27 mouse cellular contexts compared by ENCODE assay signal in genomic region chr6:121392610-121393252, GRCm38 (mm10). TPM values are rescaled to one million over a fixed set of nuclear protein-coding genes. Genes with fewer than 3 reads are reported as not detected.
A peak's percentile ranks its signal among the peaks of the same experiment; 100 is the strongest.
DNase-seq lines count a peak whose midpoint lies in the region; ATAC-seq lines count a peak whose summit lies in the region.
"Had no signal": no experiment of that assay in that cellular context is flagged by ENCODE, and none has a peak within 500 bp of the region (broad histone marks: within the 10 kb centered on the region; RNA-seq: fewer than 3 reads in every experiment).

No protein-coding gene starts in this region.

- no peaks in the 10 kb centered on the region for H3K4me1 ChIP-seq in heart, embryonic 11.5 days (ENCODE audit: control insufficient read depth, insufficient read depth, low read length)
- H3K4me1 ChIP-seq: embryonic facial prominence, embryonic 10.5 days; embryonic facial prominence, embryonic 15.5 days; forebrain, embryonic 13.5 days; heart, embryonic 15.5 days; kidney, embryonic 15.5 days; limb, embryonic 13.5 days; lung, embryonic 15.5 days; midbrain, embryonic 10.5 days; midbrain, embryonic 15.5 days had no signal

- 0 out of 2 replicates have a peak, but pooled peaks cover 5% of the 10 kb centered on the region for H3K9me3 ChIP-seq in heart, embryonic 11.5 days (replicated peaks; ENCODE audit: control insufficient read depth, low read length)
- H3K9me3 ChIP-seq: embryonic facial prominence, embryonic 15.5 days; heart, embryonic 15.5 days; kidney, embryonic 15.5 days; lung, embryonic 15.5 days; midbrain, embryonic 15.5 days had no signal

- peak; percentile 34; the same call in 1 of the 2 replicates for ATAC-seq in cerebellum, adult (ENCODE audit: insufficient number of reproducible peaks, low FRiP score, low TSS enrichment)
- no peak for ATAC-seq in heart, embryonic 11.5 days (replicated peaks; ENCODE audit: insufficient number of reproducible peaks, low FRiP score, low TSS enrichment)
- ATAC-seq: activated CD4-positive, CD25-positive, alpha-beta regulatory T cell, adult 4 months; forebrain, embryonic 13.5 days; hindbrain, embryonic 16.5 days; midbrain, embryonic 15.5 days had no signal

- WGBS in heart, embryonic 11.5 days (ENCODE audit: insufficient replicate concordance): 77% methylated on average over 4 of the region's 4 CpGs

- DNase-seq in cerebellum, postnatal 36 days: no peak
- DNase-seq in heart, adult 11 months: peak; percentile 84
- DNase-seq in retina, postnatal 1 day: peak; percentile 39
- no peak for DNase-seq in retina, embryonic 14.5 days (ENCODE audit: low spot score)
- DNase-seq in telencephalon, adult 2 months (ENCODE audit: low read depth, low spot score): peak; percentile 48
- DNase-seq: adrenal gland, adult 2 months; adrenal gland, postnatal 36 days; cerebellum, adult 9-11 months; gastrocnemius, postnatal 10 days; kidney, adult 18-20 months had no signal

- no peak overlapping the region for H3K4me2 ChIP-seq in heart, embryonic 11.5 days
- H3K4me2 ChIP-seq: embryonic facial prominence, embryonic 15.5 days; forebrain, embryonic 13.5 days; heart, embryonic 15.5 days; kidney, embryonic 15.5 days; limb, embryonic 13.5 days; liver, embryonic 11.5 days; lung, embryonic 15.5 days; midbrain, embryonic 15.5 days had no signal

- no peak overlapping the region for H3K27ac ChIP-seq in heart, embryonic 11.5 days (ENCODE audit: low read depth, low read length)
- H3K27ac ChIP-seq: embryonic facial prominence, embryonic 10.5 days; embryonic facial prominence, embryonic 15.5 days; forebrain, embryonic 13.5 days; heart, embryonic 15.5 days; kidney, embryonic 15.5 days; limb, embryonic 13.5 days; lung, embryonic 15.5 days; midbrain, embryonic 10.5 days; midbrain, embryonic 15.5 days had no signal

- H3K27me3 ChIP-seq in heart, embryonic 11.5 days (ENCODE audit: control insufficient read depth, insufficient read depth, low read length): peaks cover 3% of the 10 kb centered on the region; the same call in 1 of the 2 replicates
- H3K27me3 ChIP-seq: embryonic facial prominence, embryonic 15.5 days; forebrain, embryonic 13.5 days; heart, embryonic 15.5 days; kidney, embryonic 15.5 days; lung, embryonic 15.5 days; midbrain, embryonic 15.5 days had no signal

- no peak overlapping the region for H3K9ac ChIP-seq in heart, embryonic 11.5 days (ENCODE audit: low read depth, low read length)
- H3K9ac ChIP-seq: embryonic facial prominence, embryonic 15.5 days; forebrain, embryonic 13.5 days; heart, embryonic 15.5 days; kidney, embryonic 15.5 days; limb, embryonic 13.5 days; lung, embryonic 15.5 days; midbrain, embryonic 15.5 days had no signal

- H3K4me3 ChIP-seq in heart, embryonic 11.5 days (ENCODE audit: low read depth, low read length): no peak overlapping the region
- H3K4me3 ChIP-seq: embryonic facial prominence, embryonic 10.5 days; embryonic facial prominence, embryonic 15.5 days; forebrain, embryonic 13.5 days; heart, embryonic 15.5 days; kidney, embryonic 15.5 days; limb, embryonic 13.5 days; lung, embryonic 15.5 days; midbrain, embryonic 10.5 days; midbrain, embryonic 15.5 days had no signal

- no peaks in the 10 kb centered on the region for H3K36me3 ChIP-seq in heart, embryonic 11.5 days (ENCODE audit: control insufficient read depth, insufficient read depth, low read length)
- H3K36me3 ChIP-seq: embryonic facial prominence, embryonic 10.5 days; embryonic facial prominence, embryonic 15.5 days; heart, embryonic 15.5 days; kidney, embryonic 15.5 days; limb, embryonic 13.5 days; lung, embryonic 15.5 days; midbrain, embryonic 10.5 days; midbrain, embryonic 15.5 days had no signal

RNA-seq across cellular contexts. Expression of gene Slc6a12, which starts 49.9 kb away (rescaled TPM):
- 0.24 TPM in 1 of 2 replicates, not detected in the other for polyA plus RNA-seq in heart, embryonic 11.5 days (2014; fragmentation: Nextera tagmentation; extraction: Ambion mirVana)
- polyA plus RNA-seq: activated CD4-positive, CD25-positive, alpha-beta regulatory T cell, adult 4 months; embryonic facial prominence, embryonic 15.5 days; heart, embryonic 15.5 days; hindbrain, embryonic 11.5 days; intestine, embryonic 14.5 days; limb, embryonic 13.5 days; lung, embryonic 15.5 days; midbrain, embryonic 10.5 days; stomach, embryonic 14.5 days had no signal

Comparison
In these comparisons a context has a peak if more than half of its experiments do, and no peak if none do; other contexts are left out.
1. DNase-seq: peak in heart, adult 11 months (single experiment), retina, postnatal 1 day (single experiment) and telencephalon, adult 2 months (single experiment); none in cerebellum, postnatal 36 days (0 of 2) and retina, embryonic 14.5 days (single experiment).